Mouse (Mus musculus) embryonic fibroblast, embryonic 13.5 days (primary cell): Measurements from ENCODE around the gene Snx6. TPM values are rescaled to one million over a fixed set of nuclear protein-coding genes. Genes with fewer than 3 reads are reported as not detected.

Experiments used
- H3K27ac ChIP-seq: 2 replicates; pipeline ENCODE4 v1.5.1; 2012; ENCODE audit warnings: low read length, control low read depth, inconsistent platforms; ENCODE audit not compliant: insufficient read depth
- H3K4me1 ChIP-seq: 2 replicates; pipeline ENCODE4 v1.6.1; 2011; ENCODE audit warnings: low read length; ENCODE audit not compliant: control insufficient read depth, insufficient read depth
- H3K4me3 ChIP-seq: 2 replicates; pipeline ENCODE4 v1.5.1; 2011; ENCODE audit warnings: mild to moderate bottlenecking, control low read depth, low read length; ENCODE audit not compliant: insufficient read depth
- CTCF ChIP-seq: IDR thresholded peaks from 2 replicates; pipeline ENCODE4 v1.5.1; 2011; ENCODE audit warnings: mild to moderate bottlenecking, control low read depth, low read length, moderate library complexity, borderline replicate concordance; ENCODE audit not compliant: insufficient read depth
- POLR2A ChIP-seq: IDR thresholded peaks from 2 replicates; pipeline ENCODE4 v1.6.1; 2011; ENCODE audit warnings: low read depth, mild to moderate bottlenecking, control low read depth, low read length, moderate library complexity
- polyA plus RNA-seq: library from polyadenylated mRNA; stranded (reverse); fragments of >200 nt; gene quantifications from 2 replicates; pipeline ENCODE4 v1.2.4, GENCODE M21; 2011; ENCODE audit warnings: low read depth; ENCODE audit not compliant: missing spikeins, insufficient read length

Snx6 gene
- polyA plus RNA-seq, 1 experiment: 105 TPM

- no peak overlapping the region for H3K27ac ChIP-seq
- TF ChIP-seq CTCF (peak; percentile 85), POLR2A (no peak)
- no peak overlapping the region for H3K4me3 ChIP-seq
- peaks cover 11% of the 10 kb centered on the region; the same call in 1 of the 2 replicates for H3K4me1 ChIP-seq
These were observed 35.1 kb upstream of the Snx6 start for GRCm38 (mm10) chr12:54830574-54830973.

GRCm38 (mm10) chr12:54829876-54830275 lies 34.4 kb upstream of the Snx6 start:
- TF ChIP-seq CTCF: no peak
- no peak for TF ChIP-seq POLR2A
- H3K27ac ChIP-seq: no peak overlapping the region
- 0 out of 2 replicates have a peak, but pooled peaks cover 6% of the 10 kb centered on the region for H3K4me1 ChIP-seq

DNA sequence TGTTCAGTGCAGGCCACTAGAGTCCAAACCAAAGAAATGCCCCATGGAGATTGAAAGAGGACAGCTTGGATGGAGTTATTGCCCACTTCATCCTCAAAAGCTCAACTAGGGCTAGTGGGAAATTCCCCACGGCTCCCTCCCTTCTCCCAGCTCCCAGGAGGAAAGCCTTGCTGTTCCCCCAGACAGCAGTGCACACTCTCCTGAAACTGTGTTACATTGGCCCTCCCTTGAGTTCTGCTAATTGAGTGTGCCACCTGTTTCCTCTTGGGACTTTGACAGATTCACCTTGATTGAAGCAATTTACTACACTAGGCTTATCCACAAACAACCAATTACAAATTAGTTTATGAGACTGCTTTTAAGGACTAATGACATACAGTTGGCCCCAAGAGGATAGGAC lies 32.5 kb upstream of the Snx6 start:
- H3K4me1 ChIP-seq: no peaks in the 10 kb centered on the region

More at GRCm38 (mm10) chr12:54829876-54830275, 34.4 kb upstream of the Snx6 start:
- no peak overlapping the region for H3K4me3 ChIP-seq

GRCm38 (mm10) chr12:54825202-54825601 lies 29.7 kb upstream of the Snx6 start:
- TF ChIP-seq CTCF (peak; percentile 19; the same call in 1 of the 2 replicates), POLR2A (no peak)
- no peak overlapping the region for H3K4me3 ChIP-seq
- H3K27ac ChIP-seq: no peak overlapping the region
- no peaks in the 10 kb centered on the region; the same call in 1 of the 2 replicates for H3K4me1 ChIP-seq

More for the DNA sequence above, 32.5 kb upstream of the Snx6 start:
- TF ChIP-seq CTCF (no peak), POLR2A (no peak)
- Histone ChIP-seq H3K4me3 (no peak overlapping the region), H3K27ac (no peak overlapping the region)

DNA sequence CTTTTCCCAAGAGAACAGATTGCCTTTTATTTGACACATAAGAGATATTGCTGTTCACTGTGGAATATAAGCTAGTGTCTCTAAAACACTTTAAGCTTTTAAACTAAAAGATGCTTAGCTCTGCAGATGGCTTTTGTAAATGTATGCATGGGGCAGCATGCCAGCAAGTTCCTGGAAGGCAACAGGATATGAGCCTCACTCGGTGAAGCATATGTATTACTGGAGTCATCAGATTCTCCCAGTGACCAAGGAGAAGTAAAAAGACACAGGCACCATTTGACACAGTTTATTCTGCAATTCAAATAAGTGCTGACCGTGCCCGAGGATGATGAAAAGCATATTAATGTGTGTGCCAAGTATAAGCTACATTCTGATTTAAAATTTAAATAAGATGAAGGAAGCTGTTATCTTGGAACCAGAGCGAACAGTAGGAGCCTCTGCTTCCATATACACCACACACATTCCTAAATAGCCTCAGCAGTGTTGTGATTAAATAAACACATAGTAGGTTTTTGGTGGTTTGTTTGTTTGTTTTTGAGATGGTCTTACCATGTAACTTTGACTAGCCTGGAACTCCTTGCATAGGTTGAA lies 27.4 kb upstream of the Snx6 start:
- no peak for TF ChIP-seq POLR2A
- TF ChIP-seq CTCF: no peak
- no peak overlapping the region for H3K27ac ChIP-seq
- no peaks in the 10 kb centered on the region; the same call in 1 of the 2 replicates for H3K4me1 ChIP-seq
- H3K4me3 ChIP-seq: no peak overlapping the region

- Histone ChIP-seq H3K4me3 (no peak overlapping the region), H3K27ac (no peak overlapping the region), H3K4me1 (no peaks in the 10 kb centered on the region; the same call in 1 of the 2 replicates)
- TF ChIP-seq CTCF (no peak), POLR2A (no peak)
These were observed 25.2 kb upstream of the Snx6 start for GRCm38 (mm10) chr12:54820684-54821161.

- no peak for TF ChIP-seq POLR2A
- Histone ChIP-seq H3K4me1 (no peaks in the 10 kb centered on the region; the same call in 1 of the 2 replicates), H3K4me3 (no peak overlapping the region), H3K27ac (no peak overlapping the region)
These were observed 23.9 kb upstream of the Snx6 start for GRCm38 (mm10) chr12:54819181-54819935.

DNA sequence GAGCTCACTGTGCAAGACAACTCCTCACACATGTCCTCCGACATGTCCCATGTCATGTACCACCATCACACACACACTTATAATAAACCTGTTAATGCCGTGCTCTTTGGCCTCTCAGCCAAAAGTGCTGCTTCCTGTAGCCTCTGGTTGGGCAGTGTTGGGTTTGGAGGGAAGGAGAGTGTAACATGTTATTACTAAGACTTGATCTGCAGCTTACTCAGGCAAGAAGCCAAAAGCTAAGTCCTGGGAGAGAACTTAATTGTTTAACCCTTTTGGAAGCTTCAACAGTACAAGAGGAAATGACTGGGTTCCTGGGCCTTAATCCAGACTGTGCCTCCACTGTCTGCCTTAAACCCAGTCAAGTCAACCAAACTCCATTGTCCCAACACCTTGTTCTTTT lies 14.6 kb upstream of the Snx6 start:
- peaks cover 16% of the 10 kb centered on the region for H3K4me1 ChIP-seq
- TF ChIP-seq POLR2A (no peak), CTCF (no peak)
- no peak overlapping the region for H3K4me3 ChIP-seq
- H3K27ac ChIP-seq: no peak overlapping the region

DNA sequence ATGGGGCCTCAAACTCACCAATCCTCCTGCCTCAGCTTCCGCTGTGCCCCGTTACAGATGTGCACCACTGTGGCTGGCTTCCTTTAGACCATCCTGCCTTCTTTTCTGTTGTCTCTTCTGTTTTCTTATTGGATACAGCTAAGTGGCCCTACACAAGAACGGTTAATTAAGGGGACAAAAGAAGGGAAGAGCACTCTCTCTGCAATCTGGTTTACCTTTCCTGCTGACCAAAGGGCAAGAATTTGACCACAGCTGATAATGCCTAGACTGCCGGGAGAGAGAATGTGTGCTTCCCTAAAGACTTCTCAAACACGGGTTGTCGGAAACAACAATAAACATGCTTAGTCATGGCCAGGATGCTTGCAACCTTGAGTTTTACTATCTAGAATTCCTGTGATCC lies 12.0 kb upstream of the Snx6 start:
- Histone ChIP-seq H3K27ac (no peak overlapping the region), H3K4me1 (peaks cover 16% of the 10 kb centered on the region), H3K4me3 (no peak overlapping the region)
- TF ChIP-seq POLR2A: no peak
- TF ChIP-seq CTCF: no peak

- no peak overlapping the region for H3K4me3 ChIP-seq
- H3K4me1 ChIP-seq: peaks cover 16% of the 10 kb centered on the region
- no peak overlapping the region for H3K27ac ChIP-seq
- no peak for TF ChIP-seq POLR2A
- no peak for TF ChIP-seq CTCF
These were observed 10.6 kb upstream of the Snx6 start for GRCm38 (mm10) chr12:54806131-54806530.
